Mouse (Mus musculus) embryonic fibroblast, embryonic 13.5 days (primary cell): ENCODE data around the gene Cdh18. TPM values are rescaled to one million over a fixed set of nuclear protein-coding genes. Genes with fewer than 3 reads are reported as not detected.
"Not testable (repeated sequence)": the region's sequence is repeated elsewhere in the genome, so short reads cannot be mapped to it uniquely, and the experiment has no call there.

ENCODE experiments used
- H3K27ac ChIP-seq: 2 replicates; pipeline ENCODE4 v1.5.1; 2012; ENCODE audit warnings: low read length, control low read depth, inconsistent platforms; ENCODE audit not compliant: insufficient read depth
- H3K4me1 ChIP-seq: 2 replicates; pipeline ENCODE4 v1.6.1; 2011; ENCODE audit warnings: low read length; ENCODE audit not compliant: control insufficient read depth, insufficient read depth
- H3K4me3 ChIP-seq: 2 replicates; pipeline ENCODE4 v1.5.1; 2011; ENCODE audit warnings: mild to moderate bottlenecking, control low read depth, low read length; ENCODE audit not compliant: insufficient read depth
- CTCF ChIP-seq: IDR thresholded peaks from 2 replicates; pipeline ENCODE4 v1.5.1; 2011; ENCODE audit warnings: mild to moderate bottlenecking, control low read depth, low read length, moderate library complexity, borderline replicate concordance; ENCODE audit not compliant: insufficient read depth
- POLR2A ChIP-seq: IDR thresholded peaks from 2 replicates; pipeline ENCODE4 v1.6.1; 2011; ENCODE audit warnings: low read depth, mild to moderate bottlenecking, control low read depth, low read length, moderate library complexity
- polyA plus RNA-seq: library from polyadenylated mRNA; stranded (reverse); fragments of >200 nt; gene quantifications from 2 replicates; pipeline ENCODE4 v1.2.4, GENCODE M21; 2011; ENCODE audit warnings: low read depth; ENCODE audit not compliant: missing spikeins, insufficient read length

Gene Cdh18
- polyA plus RNA-seq, 1 experiment: 4.1 TPM

DNA sequence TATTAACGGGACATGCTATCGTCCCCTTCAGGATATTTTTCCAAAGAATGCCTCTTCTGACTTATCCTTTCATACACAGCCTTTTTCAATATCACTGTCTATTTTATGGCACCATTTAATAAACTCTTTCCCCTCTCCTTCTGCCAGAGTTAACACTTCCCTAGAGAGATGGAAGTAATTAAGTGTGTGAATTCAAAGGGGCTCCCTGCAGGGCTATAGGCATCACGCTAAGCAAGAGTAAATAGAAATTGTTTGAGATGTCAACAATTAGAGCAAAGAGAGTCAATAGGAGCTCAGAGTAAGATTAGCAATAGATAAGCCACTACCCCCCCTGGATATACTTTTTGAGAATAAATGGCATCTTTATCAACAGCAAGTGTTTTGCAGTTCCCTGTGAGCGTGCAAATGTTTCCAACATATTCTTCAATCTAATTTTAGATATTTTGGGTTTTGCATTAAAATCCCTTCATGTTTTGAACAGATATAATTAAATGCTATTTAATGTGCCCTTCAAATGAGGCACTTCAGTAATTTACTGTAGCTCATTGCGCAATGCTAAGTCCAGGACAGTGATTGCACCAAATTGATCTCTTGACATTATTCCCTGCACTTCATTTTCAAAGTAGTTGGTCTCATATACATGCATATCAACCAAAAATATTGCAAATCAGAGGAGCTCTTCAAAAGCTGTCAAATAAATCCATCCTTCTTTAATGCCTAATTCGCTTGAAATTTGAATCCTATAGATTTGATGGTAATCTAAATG, 586.3 kb downstream of the Cdh18 start:
- H3K27ac ChIP-seq: no peak overlapping the region
- TF ChIP-seq CTCF: no peak
- TF ChIP-seq POLR2A: no peak
- no peaks in the 10 kb centered on the region for H3K4me1 ChIP-seq
- no peak overlapping the region for H3K4me3 ChIP-seq

DNA sequence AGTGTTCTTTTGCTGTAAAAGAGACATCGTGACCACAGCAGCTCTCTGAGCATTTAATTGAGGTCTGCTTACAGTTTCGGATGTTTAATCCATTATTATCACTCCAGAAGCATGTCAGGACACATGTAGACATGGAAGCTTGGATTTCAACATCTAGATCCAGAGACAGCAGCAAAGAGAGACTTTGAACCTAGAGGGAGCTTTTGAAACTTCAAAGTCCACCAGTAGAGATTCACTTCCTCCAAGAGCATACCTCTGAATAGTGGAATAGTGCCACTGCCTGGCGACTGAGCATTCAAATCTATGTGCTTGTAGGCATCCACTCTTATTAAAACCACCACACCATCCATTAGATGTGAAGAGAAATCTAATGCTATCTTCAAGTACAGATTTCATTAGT, 588.1 kb downstream of the Cdh18 start:
- no peak overlapping the region for H3K4me3 ChIP-seq
- no peak overlapping the region for H3K27ac ChIP-seq
- H3K4me1 ChIP-seq: no peaks in the 10 kb centered on the region
- TF ChIP-seq CTCF (no peak), POLR2A (no peak)

DNA sequence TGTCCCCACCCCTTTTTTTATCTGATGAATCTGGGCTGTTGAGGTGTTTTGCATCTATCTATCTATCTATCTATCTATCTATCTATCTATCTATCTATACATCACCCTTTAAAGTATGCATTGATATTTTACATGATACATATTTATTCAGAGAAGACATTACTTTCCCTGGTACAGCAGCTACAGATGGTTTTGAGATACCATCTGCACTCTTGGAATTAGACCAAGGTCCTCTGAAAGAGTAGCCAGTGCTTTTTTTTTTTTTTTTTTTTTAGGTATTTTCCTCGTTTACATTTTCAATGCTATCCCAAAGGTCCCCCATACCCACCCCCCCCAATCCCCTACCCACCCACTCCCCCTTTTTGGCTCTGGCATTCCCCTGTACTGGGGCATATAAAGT, 594.1 kb downstream of the Cdh18 start:
- not testable (repeated sequence) for H3K4me3 ChIP-seq

DNA sequence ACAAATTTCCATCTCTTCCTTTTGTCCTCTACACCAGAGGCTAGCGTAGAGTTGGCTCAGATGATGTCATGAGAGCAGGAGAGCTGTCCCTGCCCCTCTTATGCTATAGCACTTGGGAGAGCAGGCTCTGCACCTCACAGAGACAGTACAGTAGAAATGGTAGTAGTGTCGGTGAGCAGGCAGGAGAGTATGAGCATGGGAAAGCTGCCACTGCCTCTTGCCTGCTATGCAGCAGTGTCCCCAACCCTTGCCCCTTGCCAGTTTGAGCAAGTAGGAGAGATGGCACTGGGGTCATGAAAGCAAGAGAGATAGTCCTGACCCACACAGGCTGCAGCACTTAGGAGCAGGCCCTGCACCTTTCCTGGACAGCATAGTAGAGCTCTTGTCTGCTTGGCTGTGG, 607.1 kb downstream of the Cdh18 start:
- no peak overlapping the region for H3K4me3 ChIP-seq
- H3K27ac ChIP-seq: no peak overlapping the region
- TF ChIP-seq CTCF (no peak), POLR2A (no peak)
- H3K4me1 ChIP-seq: no peaks in the 10 kb centered on the region

More for the DNA sequence above, 594.1 kb downstream of the Cdh18 start:
- H3K27ac ChIP-seq, H3K4me1 ChIP-seq: not testable (repeated sequence)

DNA sequence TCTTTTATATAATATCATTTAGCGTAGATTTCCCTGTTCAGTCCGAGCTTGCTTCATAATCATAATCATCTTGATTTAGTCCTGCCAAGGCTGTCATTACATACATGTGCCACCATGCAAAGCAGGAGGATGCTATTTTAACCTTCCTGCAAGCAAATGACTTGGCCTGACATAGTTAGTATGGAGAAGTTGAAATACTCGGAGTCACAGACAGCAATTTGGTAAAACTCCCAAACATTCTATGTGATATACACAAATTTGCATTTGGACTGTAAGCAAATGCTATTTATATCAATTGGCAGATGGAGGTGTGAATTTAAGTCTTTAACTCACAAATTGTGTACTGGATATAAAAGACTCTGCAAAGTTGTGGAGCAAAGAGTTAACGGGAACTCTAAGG, 616.0 kb downstream of the Cdh18 start:
- no peak overlapping the region for H3K4me3 ChIP-seq
- no peaks in the 10 kb centered on the region for H3K4me1 ChIP-seq
- H3K27ac ChIP-seq: no peak overlapping the region
- TF ChIP-seq CTCF: no peak
- no peak for TF ChIP-seq POLR2A

DNA sequence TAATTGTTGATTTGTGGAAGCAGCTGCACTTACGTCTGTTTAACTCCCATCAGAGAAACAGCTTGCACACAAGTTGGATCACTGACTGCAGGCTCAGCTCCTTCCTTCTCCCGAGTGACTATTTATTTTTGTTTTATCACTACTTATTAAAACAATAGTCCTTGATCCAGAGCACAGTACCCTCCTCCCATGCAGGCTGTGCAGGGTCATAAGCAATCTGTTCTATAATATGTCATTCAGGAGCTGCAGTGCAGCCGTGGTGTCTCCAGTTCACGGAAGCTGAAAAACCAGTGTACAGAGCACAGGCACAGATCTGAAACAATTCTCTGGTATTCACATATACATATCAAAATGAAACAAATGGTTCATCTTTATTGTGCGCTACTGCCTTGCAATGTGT, 625.8 kb downstream of the Cdh18 start:
- H3K4me1 ChIP-seq: no peaks in the 10 kb centered on the region
- no peak overlapping the region for H3K4me3 ChIP-seq
- TF ChIP-seq CTCF (no peak), POLR2A (no peak)
- H3K27ac ChIP-seq: no peak overlapping the region

DNA sequence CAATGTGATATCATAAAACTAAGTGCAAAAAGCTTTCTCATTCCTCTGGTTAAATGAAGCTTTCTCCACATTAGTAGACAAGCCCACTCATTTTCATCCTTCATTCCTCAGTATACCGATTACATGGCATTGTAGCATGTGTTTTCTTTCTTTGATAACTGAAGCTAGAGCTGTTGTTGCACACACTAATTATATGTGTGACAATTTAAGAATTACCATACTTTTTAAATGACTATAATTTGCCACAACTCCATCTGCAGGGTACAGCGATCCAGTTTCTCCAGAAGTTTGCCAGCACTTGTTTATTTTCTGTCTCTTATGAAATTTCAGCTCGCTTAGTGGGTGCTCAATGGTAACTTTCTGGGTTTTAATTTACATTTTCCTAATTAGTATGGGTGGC, 663.2 kb downstream of the Cdh18 start:
- Histone ChIP-seq H3K4me3 (no peak overlapping the region), H3K27ac (no peak overlapping the region), H3K4me1 (no peaks in the 10 kb centered on the region)
- TF ChIP-seq CTCF (no peak), POLR2A (no peak)

DNA sequence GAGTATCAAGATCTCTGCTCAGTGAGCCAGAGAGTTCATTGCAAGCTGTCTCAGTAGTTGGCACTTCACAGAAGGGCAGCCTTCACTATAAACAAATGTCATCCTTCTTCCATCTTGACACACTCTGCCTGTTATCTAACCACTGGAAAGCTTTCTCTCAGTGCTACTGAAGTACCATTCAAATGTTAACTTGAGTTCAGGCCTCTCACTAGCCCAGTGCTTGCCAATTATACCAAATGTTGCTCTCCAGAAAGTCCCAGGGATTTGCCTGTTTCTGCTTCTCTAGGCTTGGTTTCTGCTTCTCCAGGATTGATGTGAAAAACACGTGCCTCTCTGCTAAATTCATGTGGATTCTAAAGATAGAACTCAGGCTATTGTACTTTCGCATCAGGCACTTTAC, 681.8 kb downstream of the Cdh18 start:
- TF ChIP-seq CTCF (no peak), POLR2A (no peak)
- H3K4me3 ChIP-seq: no peak overlapping the region
- no peaks in the 10 kb centered on the region for H3K4me1 ChIP-seq
- no peak overlapping the region for H3K27ac ChIP-seq

DNA sequence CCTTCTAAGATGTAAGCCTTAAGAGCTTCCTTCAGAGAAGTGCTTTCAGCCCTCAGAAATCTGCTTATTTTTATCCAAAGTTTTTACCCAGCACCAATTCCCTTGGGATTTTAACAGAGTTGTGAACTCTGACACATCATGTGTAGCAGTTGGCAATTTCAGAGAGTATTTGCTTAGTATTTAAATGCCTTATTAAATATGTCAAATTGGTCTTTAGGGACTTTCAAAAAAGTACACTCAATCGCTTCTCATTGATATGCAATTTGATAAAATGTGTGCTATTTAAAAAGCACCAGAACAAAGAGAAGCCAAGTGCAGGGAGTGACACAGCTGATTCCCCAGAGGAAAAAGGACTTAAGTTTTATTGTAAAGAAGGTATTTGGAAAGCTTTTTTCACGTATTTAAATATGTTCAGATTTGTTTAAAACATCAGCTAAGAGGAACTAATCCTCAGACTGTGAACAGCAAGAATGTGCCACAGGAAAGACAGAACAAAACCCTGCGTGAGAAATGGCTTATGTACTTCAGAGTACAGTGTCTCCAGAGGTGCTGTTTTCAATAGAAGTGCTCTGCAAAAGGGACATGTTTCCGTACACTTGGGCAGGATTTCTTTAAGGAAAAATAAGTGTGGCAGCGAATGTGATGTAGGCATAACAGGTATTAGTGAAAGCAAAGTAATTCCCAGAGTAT, 709.1 kb downstream of the Cdh18 start:
- no peak overlapping the region for H3K4me3 ChIP-seq
- H3K4me1 ChIP-seq: no peaks in the 10 kb centered on the region
- no peak overlapping the region for H3K27ac ChIP-seq
- no peak for TF ChIP-seq CTCF
- no peak for TF ChIP-seq POLR2A

DNA sequence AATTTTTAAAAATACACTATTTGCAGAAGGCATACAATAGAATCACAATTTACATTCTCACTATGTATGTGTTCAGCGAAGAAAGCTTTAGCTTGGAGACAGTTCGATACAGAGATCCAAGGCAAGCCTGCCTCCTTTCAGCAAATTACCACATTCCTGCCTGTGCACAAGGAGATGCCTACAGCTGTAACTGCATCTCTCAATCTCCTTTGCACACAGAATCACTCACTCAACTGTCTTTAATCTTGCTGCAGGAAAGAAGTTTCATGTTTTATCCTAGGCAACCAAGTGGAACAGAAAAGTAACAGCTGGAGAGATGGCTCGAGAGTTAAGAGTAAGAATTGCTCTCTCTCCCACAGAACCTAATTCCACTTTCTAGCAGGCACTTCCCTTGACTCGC, 729.6 kb downstream of the Cdh18 start:
- Histone ChIP-seq H3K4me1 (no peaks in the 10 kb centered on the region), H3K4me3 (no peak overlapping the region), H3K27ac (no peak overlapping the region)
- no peak for TF ChIP-seq CTCF
- no peak for TF ChIP-seq POLR2A

DNA sequence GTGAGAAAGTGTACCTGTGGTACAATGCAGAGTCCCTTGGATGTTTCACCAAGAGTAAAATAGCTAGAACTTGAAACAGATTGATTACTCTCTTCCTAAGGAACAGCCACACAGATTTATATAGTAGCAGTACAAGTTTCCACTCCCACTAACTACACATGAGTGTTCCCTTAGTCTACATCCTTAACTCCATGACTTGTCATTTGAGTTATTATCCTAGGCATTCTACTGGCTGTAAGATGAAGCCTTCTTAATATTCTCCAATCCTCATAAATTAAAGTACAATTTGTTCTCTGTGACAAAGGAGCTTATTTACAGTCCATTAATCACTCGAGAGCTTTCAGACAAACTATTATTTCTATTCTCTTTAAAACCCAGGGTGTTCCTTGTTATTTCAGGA, 756.2 kb downstream of the Cdh18 start:
- TF ChIP-seq CTCF: no peak
- TF ChIP-seq POLR2A: no peak
- Histone ChIP-seq H3K27ac (no peak overlapping the region), H3K4me1 (no peaks in the 10 kb centered on the region), H3K4me3 (no peak overlapping the region)
